ENCODE assay signal across 8 mouse cellular contexts in genomic region chr8:71988867-71989599, GRCm38 (mm10). TPM values are rescaled to one million over a fixed set of nuclear protein-coding genes. Genes with fewer than 3 reads are reported as not detected.
DNase-seq lines count a peak whose midpoint lies in the region; ATAC-seq and TF ChIP-seq lines count a peak whose summit lies in the region.

No protein-coding gene starts in this region.

- H3K9me3 ChIP-seq in lung, embryonic 14.5 days (ENCODE audit: low read depth, low read length) = no peaks in the 10 kb centered on the region
- H3K9me3 ChIP-seq in forebrain, embryonic 10.5 days = no peaks in the 10 kb centered on the region
- no peaks in the 10 kb centered on the region for H3K9me3 ChIP-seq in hindbrain, postnatal 0 days (ENCODE audit: low read length)
- no peaks in the 10 kb centered on the region for H3K9me3 ChIP-seq in midbrain, postnatal 0 days (ENCODE audit: low read length)

- WGBS in lung, embryonic 14.5 days = 58% methylated on average over 13 of the region's 13 CpGs
- 57% methylated on average over 13 of the region's 13 CpGs for WGBS in forebrain, embryonic 10.5 days
- 56% methylated on average over 13 of the region's 13 CpGs for WGBS in hindbrain, postnatal 0 days
- WGBS in midbrain, postnatal 0 days = 56% methylated on average over 13 of the region's 13 CpGs

- no peak for TF ChIP-seq CTCF in lung, embryonic 14.5 days (IDR thresholded peaks at IDR 0.05; ENCODE audit: low read depth)
- no peak for TF ChIP-seq CTCF in hindbrain, postnatal 0 days (IDR thresholded peaks at IDR 0.05; ENCODE audit: low read depth)
- TF ChIP-seq CTCF in midbrain, postnatal 0 days (IDR thresholded peaks at IDR 0.05) = no peak

- no peaks in the 10 kb centered on the region for H3K4me1 ChIP-seq in lung, embryonic 14.5 days (ENCODE audit: insufficient read depth)
- H3K4me1 ChIP-seq in forebrain, embryonic 10.5 days = peaks cover 10% of the 10 kb centered on the region
- H3K4me1 ChIP-seq in hindbrain, postnatal 0 days (ENCODE audit: insufficient read depth, low read length) = 0 out of 2 replicates have a peak, but pooled peaks cover 3% of the 10 kb centered on the region
- H3K4me1 ChIP-seq in midbrain, postnatal 0 days (ENCODE audit: insufficient read depth, low read length) = no peaks in the 10 kb centered on the region

- H3K4me3 ChIP-seq in lung, embryonic 14.5 days (ENCODE audit: low read depth, low read length) = peak overlapping the region; percentile 42
- peak overlapping the region; percentile 53 for H3K4me3 ChIP-seq in forebrain, embryonic 10.5 days
- H3K4me3 ChIP-seq in hindbrain, postnatal 0 days (ENCODE audit: low read length) = peak overlapping the region; percentile 32
- peak overlapping the region; percentile 39 for H3K4me3 ChIP-seq in midbrain, postnatal 0 days (ENCODE audit: low read depth, low read length)

- no peaks in the 10 kb centered on the region for H3K27me3 ChIP-seq in lung, embryonic 14.5 days (ENCODE audit: insufficient read depth, low read length)
- no peaks in the 10 kb centered on the region for H3K27me3 ChIP-seq in forebrain, embryonic 10.5 days (ENCODE audit: poor library complexity, severe bottlenecking)
- no peaks in the 10 kb centered on the region for H3K27me3 ChIP-seq in hindbrain, postnatal 0 days (ENCODE audit: insufficient read depth, low read length)
- no peaks in the 10 kb centered on the region for H3K27me3 ChIP-seq in midbrain, postnatal 0 days (ENCODE audit: insufficient read depth, low read length)

- DNase-seq in lung, embryonic 14.5 days = no peak
- DNase-seq in lung, postnatal 14 days = no peak
- peak; percentile 19 for DNase-seq in forebrain, embryonic 10.5 days (ENCODE audit: extremely low spot score, low spot score)
- DNase-seq in hindbrain, postnatal 0 days (ENCODE audit: low spot score) = no peak
- no peak for DNase-seq in midbrain, postnatal 0 days (ENCODE audit: low spot score)
- no peak for DNase-seq in thymus, postnatal 36 days
- DNase-seq in adrenal gland, adult (ENCODE audit: inconsistent age in 2 of 2, low spot score in 1 of 2) = no peak
- DNase-seq in layer of hippocampus, adult 18-20 months (ENCODE audit: low spot score in 2 of 2) = no peak

- ATAC-seq in lung, embryonic 14.5 days (ENCODE audit: insufficient read depth) = peak; percentile 37; the same call in 1 of the 2 replicates
- ATAC-seq in hindbrain, postnatal 0 days = peak; percentile 33; the same call in 1 of the 2 replicates
- ATAC-seq in midbrain, postnatal 0 days (ENCODE audit: low FRiP score) = no peak

- peak overlapping the region; percentile 75 for H3K4me2 ChIP-seq in lung, embryonic 14.5 days
- peak overlapping the region; percentile 58 for H3K4me2 ChIP-seq in hindbrain, postnatal 0 days (ENCODE audit: low read depth, low read length)
- H3K4me2 ChIP-seq in midbrain, postnatal 0 days (ENCODE audit: low read depth, low read length, poor library complexity, severe bottlenecking) = peak overlapping the region; percentile 71

- H3K27ac ChIP-seq in lung, embryonic 14.5 days (ENCODE audit: low read depth) = no peak overlapping the region
- peak overlapping the region; percentile 75; the same call in 1 of the 2 replicates for H3K27ac ChIP-seq in forebrain, embryonic 10.5 days
- H3K27ac ChIP-seq in hindbrain, postnatal 0 days = peak overlapping the region; percentile 6; the same call in 1 of the 2 replicates
- peak overlapping the region; percentile 59 for H3K27ac ChIP-seq in midbrain, postnatal 0 days (ENCODE audit: low read depth, low read length)

- H3K9ac ChIP-seq in lung, embryonic 14.5 days = peak overlapping the region; percentile 54
- H3K9ac ChIP-seq in hindbrain, postnatal 0 days (replicated peaks; ENCODE audit: low read length) = peak overlapping the region; percentile 48
- peak overlapping the region; percentile 52 for H3K9ac ChIP-seq in midbrain, postnatal 0 days (replicated peaks; ENCODE audit: low read length, poor library complexity, severe bottlenecking)

- no peaks in the 10 kb centered on the region for H3K36me3 ChIP-seq in lung, embryonic 14.5 days (ENCODE audit: insufficient read depth)
- H3K36me3 ChIP-seq in forebrain, embryonic 10.5 days (replicated peaks) = no peaks in the 10 kb centered on the region
- H3K36me3 ChIP-seq in hindbrain, postnatal 0 days (ENCODE audit: insufficient read depth, low read length) = no peaks in the 10 kb centered on the region
- no peaks in the 10 kb centered on the region for H3K36me3 ChIP-seq in midbrain, postnatal 0 days (ENCODE audit: insufficient read depth, low read length)

RNA-seq across cellular contexts. Expression of gene Cyp4f18, which starts 20.4 kb away (rescaled TPM):
- polyA plus RNA-seq in lung, embryonic 14.5 days (2014; fragmentation: Nextera tagmentation; extraction: Ambion mirVana) = 0.93 and 2.2 TPM in 2 replicates
- 0.32 and 0.45 TPM in 2 replicates for polyA plus RNA-seq in forebrain, embryonic 10.5 days (2016; fragmentation: Nextera tagmentation; extraction: Ambion mirVana)
- not detected in 2 replicates for total RNA-seq in hindbrain, postnatal 0 days (2014; rRNA removed)
- 0.46 and 0.78 TPM in 2 replicates for polyA plus RNA-seq in hindbrain, postnatal 0 days (2015; fragmentation: Nextera tagmentation; extraction: Ambion mirVana)
- 0.19 TPM in 1 of 2 replicates, not detected in the other for total RNA-seq in midbrain, postnatal 0 days (2014; rRNA removed)
- 0.44 and 0.49 TPM in 2 replicates for polyA plus RNA-seq in midbrain, postnatal 0 days (2015; fragmentation: Nextera tagmentation; extraction: Ambion mirVana)
- total RNA-seq in layer of hippocampus, adult 18-20 months (2021) = not detected

RNA-seq across cellular contexts. Expression of gene Zfp961, which starts 38.2 kb away (rescaled TPM):
- polyA plus RNA-seq in lung, embryonic 14.5 days (2014; fragmentation: Nextera tagmentation; extraction: Ambion mirVana) = 25.7 and 26.2 TPM in 2 replicates
- polyA plus RNA-seq in forebrain, embryonic 10.5 days (2016; fragmentation: Nextera tagmentation; extraction: Ambion mirVana) = 27.8 and 28.8 TPM in 2 replicates
- 23.8 and 24.8 TPM in 2 replicates for total RNA-seq in hindbrain, postnatal 0 days (2014; rRNA removed)
- 11.0 and 14.6 TPM in 2 replicates for polyA plus RNA-seq in hindbrain, postnatal 0 days (2015; fragmentation: Nextera tagmentation; extraction: Ambion mirVana)
- 18.1 and 28.2 TPM in 2 replicates for total RNA-seq in midbrain, postnatal 0 days (2014; rRNA removed)
- 12.5 and 13.4 TPM in 2 replicates for polyA plus RNA-seq in midbrain, postnatal 0 days (2015; fragmentation: Nextera tagmentation; extraction: Ambion mirVana)
- 10 to 100 TPM; 16.7 to 20.0 TPM for total RNA-seq in layer of hippocampus, adult 18-20 months (2021)

RNA-seq across cellular contexts. Expression of gene Olfr372, which starts 52.0 kb away (rescaled TPM):
- polyA plus RNA-seq in lung, embryonic 14.5 days (2014; fragmentation: Nextera tagmentation; extraction: Ambion mirVana) = not detected in 2 replicates
- not detected in 2 replicates for polyA plus RNA-seq in forebrain, embryonic 10.5 days (2016; fragmentation: Nextera tagmentation; extraction: Ambion mirVana)
- not detected in 2 replicates for total RNA-seq in hindbrain, postnatal 0 days (2014; rRNA removed)
- polyA plus RNA-seq in hindbrain, postnatal 0 days (2015; fragmentation: Nextera tagmentation; extraction: Ambion mirVana) = not detected in 2 replicates
- not detected in 2 replicates for total RNA-seq in midbrain, postnatal 0 days (2014; rRNA removed)
- polyA plus RNA-seq in midbrain, postnatal 0 days (2015; fragmentation: Nextera tagmentation; extraction: Ambion mirVana) = not detected in 2 replicates
- total RNA-seq in layer of hippocampus, adult 18-20 months (2021) = not detected
